Mouse (Mus musculus) frontal cortex, postnatal 25 days (tissue): ENCODE results near the gene Vapb.

Experiments used
- DNase-seq, 2 experiments: peaks; one replicate each; pipeline ENCODE4 v3.0.0; 2022; ENCODE audit warnings: low spot score in 2 of 2

The Vapb gene

GRCm38 (mm10) chr2:173791904-173792757 lies 54.8 kb downstream of the Vapb start:
- DNase-seq: no peak

GRCm38 (mm10) chr2:173794018-173794417 lies 56.7 kb downstream of the Vapb start:
- no peak for DNase-seq

- DNase-seq: no peak
These were observed 57.5 kb downstream of the Vapb start for GRCm38 (mm10) chr2:173794531-173795510.

- no peak for DNase-seq
These were observed 58.7 kb downstream of the Vapb start for GRCm38 (mm10) chr2:173795801-173796673.

GRCm38 (mm10) chr2:173796674-173796963 lies 59.3 kb downstream of the Vapb start:
- DNase-seq: no peak

GRCm38 (mm10) chr2:173799513-173799912 lies 62.2 kb downstream of the Vapb start:
- no peak for DNase-seq

- DNase-seq: no peak
These were observed 63.3 kb downstream of the Vapb start for GRCm38 (mm10) chr2:173800566-173800965.

- DNase-seq: no peak
These were observed 64.1 kb downstream of the Vapb start for GRCm38 (mm10) chr2:173801405-173801876.

GRCm38 (mm10) chr2:173802176-173802575 lies 64.9 kb downstream of the Vapb start:
- DNase-seq: no peak

GRCm38 (mm10) chr2:173802956-173803355 lies 65.6 kb downstream of the Vapb start:
- DNase-seq: no peak

GRCm38 (mm10) chr2:173803827-173804226 lies 66.5 kb downstream of the Vapb start:
- DNase-seq: no peak

- no peak for DNase-seq
These were observed 69.3 kb downstream of the Vapb start for GRCm38 (mm10) chr2:173806621-173807020.

- DNase-seq: no peak
These were observed 71.6 kb downstream of the Vapb start for GRCm38 (mm10) chr2:173808942-173809341.

- DNase-seq: no peak
These were observed 72.9 kb downstream of the Vapb start for GRCm38 (mm10) chr2:173810036-173810850.

GRCm38 (mm10) chr2:173810851-173811130 lies 73.5 kb downstream of the Vapb start:
- no peak for DNase-seq

GRCm38 (mm10) chr2:173811850-173812249 lies 74.5 kb downstream of the Vapb start:
- DNase-seq: no peak

- DNase-seq: no peak
These were observed 75.8 kb downstream of the Vapb start for GRCm38 (mm10) chr2:173813071-173813470.

GRCm38 (mm10) chr2:173826287-173826686 lies 89.0 kb downstream of the Vapb start:
- DNase-seq: no peak

GRCm38 (mm10) chr2:173827228-173827627 lies 89.9 kb downstream of the Vapb start:
- DNase-seq: no peak

GRCm38 (mm10) chr2:173828134-173828533 lies 90.8 kb downstream of the Vapb start:
- no peak for DNase-seq
